Mouse (Mus musculus): ENCODE measurements around the gene Tom1l2.

The Tom1l2 gene

DNA sequence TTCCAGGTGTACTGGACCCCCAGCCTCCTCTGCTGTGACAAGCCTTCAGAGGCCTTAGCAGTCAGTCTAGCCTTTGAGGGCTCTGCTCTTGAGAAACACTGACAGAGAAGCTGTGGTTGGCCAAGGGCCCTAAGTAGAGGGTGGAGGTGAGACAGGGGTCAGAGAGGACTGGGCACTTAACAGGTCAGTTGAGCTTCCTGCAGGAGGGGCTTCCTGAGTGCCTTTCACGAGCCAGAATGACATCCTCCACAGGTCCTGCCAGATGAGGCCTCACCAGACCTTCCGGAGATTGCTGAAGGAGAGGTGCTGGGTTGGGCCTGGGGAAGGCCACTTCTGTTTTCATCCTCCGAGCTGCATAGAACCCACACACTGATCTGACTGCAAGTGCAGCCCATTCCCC is 124.2 kb downstream of the Tom1l2 start:
- no peak for DNase-seq

DNA sequence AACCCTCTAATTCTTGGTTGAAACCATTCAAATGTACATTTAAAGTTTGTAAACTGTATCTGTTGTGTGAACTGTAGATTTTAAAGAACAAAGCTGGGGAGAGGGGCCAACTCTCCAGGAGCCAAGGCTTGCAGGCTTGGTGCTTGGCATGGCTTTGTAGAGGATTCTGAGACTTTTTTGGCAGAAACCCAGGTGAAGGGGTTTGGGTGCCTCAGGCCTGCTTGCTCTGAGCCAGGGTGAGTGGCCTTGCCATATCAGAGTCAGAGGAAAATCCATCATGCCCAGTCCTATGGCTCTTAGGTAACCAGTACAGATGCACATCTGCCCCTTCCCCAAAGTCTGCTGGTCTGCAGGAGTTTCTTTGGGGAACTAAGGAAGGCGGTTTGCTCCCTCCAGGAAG is 126.8 kb downstream of the Tom1l2 start:
- DNase-seq = no peak

DNA sequence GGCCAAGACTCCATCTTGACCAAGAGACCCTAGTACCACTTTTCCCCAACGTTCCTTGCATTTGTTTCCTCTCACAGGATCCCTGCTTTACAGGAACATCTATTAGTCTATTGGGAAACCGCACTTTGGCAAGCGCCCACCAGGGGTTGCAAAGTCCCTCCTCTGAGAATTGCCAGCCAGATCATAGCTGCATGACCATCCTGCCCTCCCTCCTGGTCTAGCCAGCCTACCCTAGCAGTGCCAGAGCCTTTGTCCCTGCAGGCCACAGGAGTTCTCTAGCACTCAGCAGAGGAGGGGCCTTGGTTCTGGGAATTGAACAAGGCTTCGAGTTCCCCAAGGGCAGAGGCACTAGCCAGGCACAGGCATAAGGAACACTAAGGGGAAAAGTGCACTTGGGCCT is 128.0 kb downstream of the Tom1l2 start:
- DNase-seq = no peak

DNA sequence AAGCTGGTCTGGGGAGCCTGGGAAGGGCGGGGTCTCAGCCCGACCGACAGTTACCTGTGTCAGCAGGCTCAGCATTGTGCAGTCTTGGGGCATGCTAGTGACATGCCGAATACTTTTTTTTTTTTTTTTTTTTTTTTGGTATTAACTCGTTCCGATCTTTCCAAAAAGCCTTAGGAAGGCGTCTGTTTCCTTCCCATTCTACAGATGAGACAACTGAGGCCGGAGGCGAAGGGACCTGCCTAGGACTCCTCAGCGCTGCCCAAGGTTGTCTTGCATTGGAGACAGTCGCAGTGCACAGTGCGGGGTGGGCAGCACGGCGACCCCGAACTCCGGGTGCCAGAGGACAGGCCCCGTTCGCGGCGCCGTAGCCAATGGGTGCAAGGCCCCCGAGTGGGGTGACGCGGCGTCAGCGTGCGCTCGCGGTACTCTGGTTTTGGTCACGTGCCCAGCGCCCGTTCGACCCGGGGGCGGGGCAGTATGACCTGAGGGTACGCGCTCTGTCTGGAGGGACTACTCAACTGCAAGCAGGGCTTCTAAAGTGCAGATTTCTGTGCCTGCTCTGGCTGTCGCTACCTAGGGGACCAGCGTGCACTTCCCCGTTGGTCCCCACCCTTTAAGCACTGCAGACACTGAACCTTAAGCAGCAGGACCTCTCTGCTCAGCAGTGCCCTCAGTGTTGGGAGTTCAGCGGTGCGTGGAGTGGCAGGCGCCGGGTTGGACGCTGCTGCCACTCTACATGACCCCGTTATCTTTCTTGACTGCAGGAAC is 130.1 kb downstream of the Tom1l2 start, which contains the start of gene Srebf1:
Gene Srebf1, minus strand, starts transcription at position 113 of the 768 bp plus-strand sequence.
- DNase-seq = peak; percentile 61 to 79

DNA sequence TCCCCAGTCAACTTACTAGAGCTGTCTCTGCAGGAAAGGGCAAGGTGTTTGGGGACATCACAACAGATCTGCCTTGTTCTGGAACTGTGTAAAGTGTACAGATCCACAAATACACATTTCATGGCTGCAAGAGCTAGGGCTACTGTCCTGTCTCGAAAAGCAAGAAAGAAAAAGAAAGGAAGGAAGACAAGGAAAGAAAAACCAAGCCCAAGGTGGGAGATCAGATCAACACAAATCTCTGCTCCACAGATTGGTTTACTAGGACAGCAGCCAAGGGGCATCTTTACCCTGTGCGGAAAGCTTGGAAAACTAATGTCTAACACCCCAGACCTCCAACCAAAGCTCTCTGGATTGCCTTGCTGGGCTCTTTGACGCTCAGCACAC is 130.6 kb downstream of the Tom1l2 start:
- no peak for DNase-seq

DNA sequence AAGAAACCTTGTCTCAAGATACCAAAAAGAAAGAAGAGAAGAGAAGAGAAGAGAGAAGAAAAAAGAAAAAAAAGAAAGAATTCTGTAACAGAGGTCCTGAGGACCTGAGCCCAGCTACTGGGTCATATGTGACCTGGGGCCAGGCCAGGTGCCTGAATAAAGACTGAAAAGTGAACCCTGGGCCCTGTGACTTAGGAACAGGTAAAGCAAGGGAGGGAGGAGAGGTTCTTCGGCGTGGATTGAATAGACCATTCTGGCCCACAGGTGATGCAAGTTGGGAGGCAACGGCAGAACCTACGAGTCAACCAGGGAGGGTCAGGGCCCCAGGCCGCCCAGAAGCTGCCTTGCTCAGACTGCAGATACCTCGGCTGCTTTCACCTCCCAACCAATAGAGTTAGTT is 131.3 kb downstream of the Tom1l2 start:
- no peak for DNase-seq

DNA sequence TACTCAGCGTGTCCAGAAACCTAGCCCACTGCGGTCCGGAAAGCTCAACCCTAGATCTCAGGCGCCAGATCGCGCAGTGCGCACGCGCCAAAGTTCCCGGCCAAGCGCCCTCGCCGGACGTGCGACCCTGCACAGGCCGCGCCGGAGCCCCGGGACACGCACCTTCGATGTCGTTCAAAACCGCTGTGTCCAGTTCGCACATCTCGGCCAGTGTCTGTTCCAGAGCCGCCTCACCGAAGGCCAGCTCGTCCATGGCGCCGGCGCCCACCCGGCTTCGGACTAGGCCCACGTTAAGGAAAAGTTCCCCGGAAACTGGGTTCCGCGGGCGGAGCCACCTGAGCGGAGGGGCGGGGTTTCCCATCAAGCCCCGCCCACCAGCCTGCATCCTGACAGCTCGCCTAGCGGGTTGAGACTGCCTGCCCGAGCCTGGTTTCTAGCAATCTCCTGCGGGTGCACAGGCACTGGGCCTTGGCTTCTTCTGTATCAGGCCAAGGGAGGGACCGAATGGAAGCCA is 132.4 kb downstream of the Tom1l2 start:
- DNase-seq = peak; percentile 81 to 82

DNA sequence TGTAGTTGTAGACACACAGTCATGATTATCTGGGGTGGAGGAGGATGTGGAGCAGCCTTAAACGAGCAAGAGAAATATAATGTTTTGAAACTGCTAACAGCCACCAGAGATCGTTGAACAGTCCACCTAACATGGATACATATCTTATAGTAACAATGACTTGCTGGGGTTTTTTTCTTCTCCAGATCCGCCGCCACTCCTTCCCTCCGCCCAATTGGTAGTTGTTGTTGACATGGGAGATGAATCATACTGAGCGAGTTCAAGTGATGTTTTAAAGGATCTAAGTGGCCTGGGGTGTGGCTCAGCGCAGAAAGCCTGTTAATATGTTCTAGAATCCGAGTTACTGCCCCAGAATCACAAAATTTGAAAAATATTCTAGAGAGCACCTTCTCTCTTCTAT is 133.1 kb downstream of the Tom1l2 start:
- no peak for DNase-seq

DNA sequence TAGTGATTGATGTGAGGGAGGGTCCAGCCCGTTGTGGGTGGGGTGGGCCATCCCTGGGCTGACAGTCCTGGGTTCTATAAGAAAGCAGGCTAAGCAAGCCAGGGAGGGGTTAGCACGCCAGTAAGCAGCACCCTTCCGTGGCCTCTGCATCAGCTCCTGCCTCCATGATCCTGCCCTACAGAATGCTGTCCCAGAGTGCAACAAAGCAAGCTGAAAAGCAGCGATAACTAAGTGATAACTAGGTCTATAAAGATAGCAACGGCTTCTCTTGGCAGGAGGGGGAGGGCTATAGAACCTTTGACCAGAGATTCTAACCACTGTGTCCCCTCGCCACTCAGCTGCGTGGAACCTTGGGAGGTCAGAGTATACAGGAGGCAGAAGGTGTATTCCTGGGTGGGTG is 135.2 kb downstream of the Tom1l2 start:
- DNase-seq = no peak

DNA sequence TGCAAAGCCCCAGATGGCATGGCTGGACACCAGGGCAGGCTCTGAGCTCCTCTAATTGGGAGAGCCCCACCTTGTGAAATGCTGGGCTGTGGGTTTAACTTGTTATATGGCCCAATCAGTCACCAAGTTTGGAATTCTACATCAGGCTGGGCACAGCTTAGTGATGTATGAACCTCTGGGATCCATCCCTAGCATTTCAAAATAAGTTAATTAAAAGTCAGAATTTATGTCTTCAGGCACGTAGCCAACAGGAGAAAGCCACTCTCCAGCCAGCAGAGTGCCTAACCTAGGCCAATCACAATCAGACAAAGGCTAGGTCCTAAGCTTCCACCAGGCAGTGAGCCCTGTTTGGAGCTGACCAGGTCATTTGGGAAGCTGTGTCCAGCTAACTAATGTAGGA is 136.0 kb downstream of the Tom1l2 start:
- no peak for DNase-seq

DNA sequence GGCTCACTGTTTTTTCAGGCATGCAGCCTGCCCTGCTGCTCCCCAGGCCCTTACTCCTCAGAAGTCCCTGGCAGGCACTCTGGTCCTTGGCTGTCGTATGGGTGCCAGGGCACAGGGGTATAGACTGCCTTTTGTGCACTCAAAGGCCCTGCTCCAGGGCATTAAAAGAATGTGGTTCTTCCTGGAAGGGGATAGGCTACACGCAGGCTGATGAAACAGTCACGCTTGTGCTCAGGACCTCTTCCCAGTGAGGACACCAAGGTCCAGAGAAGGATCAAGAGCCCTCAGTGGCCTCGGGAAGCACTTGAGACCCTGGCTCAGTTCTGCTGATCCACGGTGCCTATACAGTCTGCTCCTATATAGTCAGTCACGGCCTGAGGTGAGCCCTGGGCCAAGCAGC is 139.4 kb downstream of the Tom1l2 start:
- no peak for DNase-seq

DNA sequence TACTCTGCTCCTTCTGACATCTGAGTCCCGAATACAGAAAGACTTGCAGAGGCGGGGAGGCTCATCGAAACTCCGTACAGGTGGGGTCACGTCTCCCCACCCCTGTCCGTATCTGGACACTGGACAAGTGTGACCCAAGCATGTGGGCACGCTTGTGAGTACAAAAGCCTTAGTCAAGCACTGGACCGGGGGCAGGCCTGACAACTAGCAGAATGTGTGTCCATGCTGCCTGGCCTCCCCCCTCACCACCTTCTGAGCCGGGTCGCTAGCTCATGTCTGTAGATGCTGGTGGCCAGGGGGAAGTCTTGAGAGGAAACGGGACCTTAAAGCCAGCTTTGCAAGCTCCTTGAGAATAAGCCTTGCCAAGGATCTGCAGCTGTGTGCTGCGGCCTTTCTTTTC is 140.9 kb downstream of the Tom1l2 start:
- no peak for DNase-seq

DNA sequence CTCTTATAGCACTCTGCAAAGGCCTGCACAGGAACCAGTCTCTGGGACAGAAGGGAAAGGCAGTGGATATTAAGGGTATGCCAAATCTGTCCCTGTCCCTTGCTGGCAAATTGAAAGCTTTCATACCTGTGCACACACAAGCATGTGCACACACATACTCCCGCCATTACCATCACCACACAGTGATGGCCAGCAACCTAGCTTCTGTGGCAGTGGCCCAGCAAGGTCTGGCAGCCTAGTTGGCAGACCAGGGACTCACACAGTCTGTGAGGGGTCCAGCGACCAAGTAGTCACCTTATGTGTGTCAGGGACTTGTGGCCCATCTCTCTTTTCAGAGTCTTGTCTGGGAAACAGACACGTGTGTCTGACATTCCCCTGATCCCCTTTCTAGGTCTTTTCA is 141.6 kb downstream of the Tom1l2 start:
- DNase-seq = peak in 1 of 2 experiments; percentile 52

DNA sequence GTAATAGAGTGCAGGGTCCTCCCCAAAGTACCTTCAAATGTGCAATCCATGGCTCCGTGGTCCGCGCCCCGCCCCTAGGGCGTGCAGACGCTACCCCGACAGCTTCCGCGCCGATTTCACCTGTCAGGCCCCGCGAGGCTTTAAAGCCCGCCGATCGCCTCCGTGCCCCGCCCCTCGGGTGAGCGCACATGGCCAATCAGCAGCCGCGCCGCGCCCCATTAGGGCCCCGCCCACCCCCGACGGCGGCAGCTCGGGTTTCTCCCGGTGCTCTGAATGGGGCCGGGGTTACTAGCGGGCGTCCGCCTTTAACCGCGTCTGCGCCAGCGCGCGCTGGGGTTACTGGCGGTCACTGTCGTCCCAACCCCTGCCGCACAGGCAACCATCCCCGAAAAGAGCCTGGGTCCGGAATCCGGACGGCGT is 142.4 kb downstream of the Tom1l2 start:
- DNase-seq = peak; percentile 79 to 87

DNA sequence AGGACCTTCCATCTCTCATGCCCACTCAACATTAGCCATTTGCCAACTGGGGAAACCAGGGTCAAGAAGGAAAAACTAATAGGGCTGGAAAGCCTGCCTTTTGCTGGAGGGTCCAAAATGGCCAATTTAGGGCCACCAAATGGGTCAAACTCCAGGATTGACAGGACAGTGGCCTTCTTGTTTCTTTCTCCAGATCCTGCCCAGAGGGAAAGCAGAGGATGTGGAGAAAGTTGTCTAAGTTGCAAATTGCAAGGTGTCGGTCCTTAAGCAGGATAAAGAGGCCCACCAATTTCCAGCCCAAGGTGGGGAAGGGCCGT is 142.8 kb downstream of the Tom1l2 start:
- DNase-seq = no peak

DNA sequence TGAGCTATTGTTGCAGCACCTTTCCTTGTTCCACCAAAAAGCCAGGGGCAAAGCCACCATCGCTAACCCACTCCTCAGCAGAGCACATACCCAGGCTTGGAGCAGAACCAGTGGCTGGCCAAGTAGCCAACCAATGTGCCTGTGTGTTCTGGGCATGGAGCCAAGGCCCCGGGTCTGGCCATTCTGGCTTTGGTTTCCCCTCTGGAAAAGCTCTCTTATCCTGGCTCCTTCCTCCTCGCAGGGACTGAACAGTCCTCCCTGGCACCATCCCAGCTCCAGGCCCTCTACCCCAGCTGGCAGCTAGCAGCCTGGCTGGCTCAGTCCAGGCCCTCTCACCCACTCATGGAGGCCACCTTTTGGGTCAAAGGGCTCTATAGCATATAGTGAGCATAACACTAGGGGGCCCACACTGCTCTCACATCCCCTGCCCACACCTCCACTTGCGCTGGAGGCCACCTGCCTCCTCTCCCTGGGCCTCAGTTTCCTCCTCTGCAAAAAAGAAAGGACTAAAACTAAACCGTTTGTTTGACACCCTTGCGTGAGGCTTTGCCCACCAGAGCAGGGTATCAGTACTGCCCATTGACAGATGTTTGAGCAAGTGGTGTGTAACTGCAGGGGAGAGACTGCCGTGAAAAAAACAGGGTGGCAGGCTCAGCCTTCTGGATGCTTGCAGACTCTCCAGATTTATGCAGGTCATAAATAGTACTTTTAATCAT is 143.3 kb downstream of the Tom1l2 start:
- DNase-seq = peak; percentile 97

DNA sequence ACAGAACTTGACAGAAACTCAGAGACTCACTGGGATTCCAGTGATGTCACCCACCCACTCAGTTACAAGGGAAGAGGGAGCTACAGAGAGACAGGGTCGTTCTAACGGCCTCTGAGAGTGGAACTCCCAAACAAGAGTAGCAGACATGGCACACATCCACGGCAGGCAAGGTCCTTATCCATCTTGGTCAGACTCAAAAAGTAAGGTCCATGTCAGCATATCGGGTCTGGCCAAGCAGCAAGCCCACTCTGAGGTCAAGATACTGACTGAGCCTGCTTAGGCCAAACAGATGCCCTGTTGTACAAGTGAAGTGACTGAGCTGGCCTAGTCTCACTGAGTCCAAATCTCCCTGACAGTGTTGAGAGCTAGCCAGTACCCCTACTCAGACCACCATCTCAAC is 144.0 kb downstream of the Tom1l2 start:
- no peak for DNase-seq

DNA sequence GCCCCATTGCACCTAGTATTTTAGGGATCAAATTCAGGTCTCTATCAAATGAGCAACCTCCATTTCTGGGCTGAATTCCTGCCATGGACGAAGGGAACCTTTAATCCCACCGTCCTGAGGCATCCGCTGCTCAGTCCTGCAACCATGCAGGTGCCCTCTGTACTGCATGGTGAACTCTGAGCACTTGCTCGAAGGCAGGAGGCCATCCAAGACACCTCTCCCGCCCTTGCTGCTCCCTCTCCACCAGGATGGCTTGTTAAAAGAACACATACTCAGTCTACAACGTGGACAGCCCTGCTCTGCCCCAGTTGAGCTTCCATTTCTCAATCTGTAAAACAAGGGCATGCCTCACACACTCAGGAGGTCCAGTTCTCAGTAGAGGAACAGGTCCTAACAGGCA is 144.5 kb downstream of the Tom1l2 start:
- no peak for DNase-seq

DNA sequence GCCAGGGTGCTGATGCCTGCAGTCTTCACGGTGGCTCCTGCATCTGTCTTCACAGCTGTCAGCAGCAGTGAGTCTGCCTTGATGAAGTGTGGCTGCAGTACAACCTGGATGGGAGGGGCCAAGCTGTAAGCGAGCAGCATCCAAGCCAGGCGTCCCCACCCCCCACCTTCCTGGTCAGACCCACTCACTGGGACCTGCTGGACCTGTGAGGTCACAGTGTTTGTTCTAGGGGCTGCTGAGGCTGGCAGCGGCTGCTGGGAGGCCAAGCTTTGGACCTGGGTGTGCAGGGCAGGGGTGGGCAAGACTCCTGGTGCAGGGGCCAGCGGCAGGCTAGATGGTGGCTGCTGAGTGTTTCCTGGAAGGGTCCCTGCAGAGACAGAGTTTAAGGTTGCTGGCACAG is 146.5 kb downstream of the Tom1l2 start:
- no peak for DNase-seq

DNA sequence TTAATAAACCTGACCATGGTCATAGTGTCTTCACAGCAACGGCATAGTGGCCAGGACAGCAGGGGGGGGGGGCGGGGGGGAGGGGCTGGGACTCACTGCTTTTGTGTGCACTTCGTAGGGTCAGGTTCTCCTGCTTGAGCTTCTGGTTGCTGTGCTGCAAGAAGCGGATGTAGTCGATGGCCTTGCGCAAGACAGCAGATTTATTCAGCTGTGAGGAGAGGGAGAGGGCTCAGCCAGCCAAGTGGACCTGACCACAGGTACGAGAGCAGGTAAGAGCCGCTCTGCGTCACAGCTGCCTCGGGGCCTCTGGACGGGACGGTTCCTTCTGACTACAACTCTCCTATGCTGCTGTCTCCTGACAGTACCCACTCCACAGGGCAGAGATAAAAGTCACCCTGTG is 147.7 kb downstream of the Tom1l2 start:
- DNase-seq = no peak

DNA sequence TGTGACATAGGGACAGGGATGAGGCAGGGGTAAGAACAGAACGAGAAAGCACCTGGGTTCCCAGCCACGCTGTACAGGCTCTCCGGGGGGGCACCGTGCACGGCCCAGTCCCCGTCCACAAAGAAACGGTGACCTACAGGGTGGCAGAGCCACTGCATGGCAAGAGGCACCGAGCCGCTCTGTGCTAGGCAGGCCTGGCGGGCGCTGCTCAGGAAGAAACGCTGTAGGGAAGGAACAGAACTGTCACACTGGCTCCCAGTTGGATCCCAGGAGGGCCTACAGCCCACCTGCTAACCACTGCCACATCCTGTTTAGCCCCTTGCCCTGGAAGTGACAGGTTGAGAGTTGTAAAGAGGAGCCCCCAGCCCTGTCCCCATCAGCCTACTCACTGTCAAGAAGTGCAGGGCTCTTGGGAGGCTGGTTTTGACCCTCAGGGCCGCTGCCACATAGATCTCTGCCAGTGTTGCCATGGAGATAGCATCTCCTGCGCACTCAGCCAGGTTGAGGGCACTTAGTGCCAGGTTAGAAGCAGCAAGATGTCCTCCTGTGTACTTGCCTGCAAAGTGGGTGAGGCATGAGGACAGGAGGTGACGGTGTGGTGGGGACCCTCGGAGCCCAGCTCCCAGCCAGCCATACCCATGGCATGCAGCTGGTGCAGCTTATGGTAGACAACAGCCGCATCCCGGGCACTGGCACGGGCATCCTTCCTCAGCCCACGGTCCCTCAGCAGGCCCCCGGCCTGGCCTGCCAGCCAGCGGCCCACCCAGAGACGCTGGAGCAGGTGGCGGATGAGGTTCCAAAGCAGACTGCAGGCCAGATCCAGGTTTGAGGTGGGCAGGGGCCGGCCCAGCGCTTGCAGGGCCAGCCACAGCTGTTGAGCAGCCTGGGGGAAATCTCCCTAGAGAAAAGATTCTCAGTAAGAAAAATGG is 149.7 kb downstream of the Tom1l2 start:
- peak; percentile 79 to 82 for DNase-seq

DNA sequence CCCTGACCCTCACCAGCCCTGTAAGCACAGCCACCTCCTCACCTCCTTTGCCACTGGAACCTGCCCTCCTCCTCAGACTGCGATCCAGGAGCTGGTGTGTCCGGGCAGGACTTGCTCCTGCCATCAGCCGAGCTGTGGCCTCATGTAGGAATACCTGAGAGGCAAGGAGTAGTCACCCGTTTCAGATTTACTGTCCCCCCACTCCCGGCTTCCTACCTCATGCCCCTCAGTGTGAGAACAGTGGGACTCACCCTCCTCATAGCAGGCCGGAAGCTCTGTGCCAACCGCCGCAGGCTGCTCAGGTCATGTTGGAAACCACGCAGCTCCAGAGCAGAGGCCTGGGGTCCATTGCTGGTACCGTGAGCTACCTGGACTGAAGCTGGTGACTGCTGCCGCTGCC is 152.3 kb downstream of the Tom1l2 start:
- DNase-seq = peak in 1 of 2 experiments; percentile 29

DNA sequence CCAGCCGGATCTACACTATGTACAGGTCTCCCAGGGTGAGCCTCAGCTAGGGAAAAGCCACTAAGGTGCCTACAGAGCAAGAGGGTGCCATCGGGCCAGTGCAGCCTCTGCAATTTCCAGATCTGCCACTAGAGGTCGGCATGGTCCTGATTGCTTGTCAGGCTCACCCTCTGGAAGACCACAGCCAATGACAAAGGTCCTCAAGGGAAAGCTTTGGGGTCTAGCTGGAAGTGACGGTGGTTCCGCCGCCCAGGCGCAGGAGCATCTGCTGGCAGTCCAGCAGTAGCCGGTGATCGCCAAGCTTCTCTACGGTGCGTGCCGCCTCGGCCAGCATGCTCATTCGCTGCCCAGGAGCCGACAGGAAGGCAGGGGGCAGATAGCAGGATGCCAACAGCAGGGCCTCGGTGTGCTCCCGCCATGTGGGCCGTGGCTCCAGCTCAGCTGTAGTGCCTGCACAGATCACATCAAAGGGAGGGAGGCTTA is 153.0 kb downstream of the Tom1l2 start:
- peak; percentile 98 to 99 for DNase-seq

Data from cerebellum, postnatal 14 days (tissue).